Mouse (Mus musculus): Measurements from ENCODE around the gene Npas1. TPM values are rescaled to one million over a fixed set of nuclear protein-coding genes. Genes with fewer than 3 reads are reported as not detected.
A peak's percentile ranks its signal among the peaks of the same experiment; 100 is the strongest.

Gene Npas1
- total and polyA plus RNA-seq, 2 experiments from 2014 or later, result 9.4 to 9.5 TPM

- peak; percentile 71 for TF ChIP-seq CTCF (IDR thresholded peaks at IDR 0.05)
- Histone ChIP-seq H3K4me3 (ENCODE audit: low read depth, low read length) (no peak overlapping the region), H3K36me3 (ENCODE audit: insufficient read depth, low read length) (peaks cover 36% of the 10 kb centered on the region), H3K9me3 (ENCODE audit: low read length) (no peaks in the 10 kb centered on the region), H3K9ac (replicated peaks; ENCODE audit: low read length, poor library complexity, severe bottlenecking) (no peak overlapping the region), H3K27ac (ENCODE audit: low read depth, low read length) (no peak overlapping the region), H3K27me3 (ENCODE audit: insufficient read depth, low read length) (no peaks in the 10 kb centered on the region), H3K4me1 (ENCODE audit: insufficient read depth, low read length) (peaks cover 3% of the 10 kb centered on the region; the same call in 1 of the 2 replicates), H3K4me2 (ENCODE audit: low read depth, low read length, poor library complexity, severe bottlenecking) (no peak overlapping the region)
- WGBS, result 22% methylated on average over 3 of the region's 3 CpGs
- ATAC-seq (ENCODE audit: low FRiP score), result no peak
- DNase-seq (ENCODE audit: low spot score), result no peak
These were observed 29.8 kb upstream of the Npas1 start for GRCm38 (mm10) chr7:16507284-16507683.

DNA sequence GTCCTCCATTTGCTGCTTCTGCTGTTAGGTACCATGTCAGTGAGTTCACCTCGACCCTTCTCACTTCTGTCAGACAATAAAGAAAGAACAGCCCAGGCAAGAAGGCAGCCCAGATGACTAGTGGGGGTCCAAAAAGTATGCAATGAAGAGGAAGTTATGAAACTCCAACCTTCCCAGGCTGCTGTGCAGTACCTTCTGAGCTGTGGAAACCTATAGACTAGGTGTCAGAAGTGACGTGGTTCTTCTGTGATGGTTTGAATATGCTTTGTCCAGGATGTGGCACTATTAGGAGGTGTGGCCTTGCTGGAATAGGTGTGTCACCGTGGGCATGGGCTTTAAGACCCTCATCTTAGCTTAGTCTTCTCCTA is 27.7 kb upstream of the Npas1 start:
- Histone ChIP-seq H3K4me1 (ENCODE audit: insufficient read depth, low read length) (peaks cover 3% of the 10 kb centered on the region; the same call in 1 of the 2 replicates), H3K27me3 (ENCODE audit: insufficient read depth, low read length) (no peaks in the 10 kb centered on the region), H3K4me2 (ENCODE audit: low read depth, low read length, poor library complexity, severe bottlenecking) (no peak overlapping the region), H3K36me3 (ENCODE audit: insufficient read depth, low read length) (peaks cover 32% of the 10 kb centered on the region), H3K4me3 (ENCODE audit: low read depth, low read length) (no peak overlapping the region), H3K9me3 (ENCODE audit: low read length) (no peaks in the 10 kb centered on the region), H3K9ac (replicated peaks; ENCODE audit: low read length, poor library complexity, severe bottlenecking) (no peak overlapping the region), H3K27ac (ENCODE audit: low read depth, low read length) (no peak overlapping the region)
- ATAC-seq (ENCODE audit: low FRiP score), result no peak
- no peak for TF ChIP-seq CTCF (IDR thresholded peaks at IDR 0.05)
- DNase-seq (ENCODE audit: low spot score), result no peak
- WGBS, result 86% methylated on average over 3 of the region's 3 CpGs

GRCm38 (mm10) chr7:16504573-16505225 is 27.2 kb upstream of the Npas1 start:
- 38% methylated on average over 2 of the region's 2 CpGs for WGBS
- no peak for TF ChIP-seq CTCF (IDR thresholded peaks at IDR 0.05)
- Histone ChIP-seq H3K4me3 (ENCODE audit: low read depth, low read length) (no peak overlapping the region), H3K27me3 (ENCODE audit: insufficient read depth, low read length) (no peaks in the 10 kb centered on the region), H3K27ac (ENCODE audit: low read depth, low read length) (peak overlapping the region; percentile 4; the same call in 1 of the 2 replicates), H3K9me3 (ENCODE audit: low read length) (no peaks in the 10 kb centered on the region), H3K4me2 (ENCODE audit: low read depth, low read length, poor library complexity, severe bottlenecking) (no peak overlapping the region), H3K4me1 (ENCODE audit: insufficient read depth, low read length) (peaks cover 3% of the 10 kb centered on the region; the same call in 1 of the 2 replicates), H3K9ac (replicated peaks; ENCODE audit: low read length, poor library complexity, severe bottlenecking) (no peak overlapping the region), H3K36me3 (ENCODE audit: insufficient read depth, low read length) (peaks cover 32% of the 10 kb centered on the region)
- ATAC-seq (ENCODE audit: low FRiP score), result no peak
- DNase-seq (ENCODE audit: low spot score), result peak; percentile 40

DNA sequence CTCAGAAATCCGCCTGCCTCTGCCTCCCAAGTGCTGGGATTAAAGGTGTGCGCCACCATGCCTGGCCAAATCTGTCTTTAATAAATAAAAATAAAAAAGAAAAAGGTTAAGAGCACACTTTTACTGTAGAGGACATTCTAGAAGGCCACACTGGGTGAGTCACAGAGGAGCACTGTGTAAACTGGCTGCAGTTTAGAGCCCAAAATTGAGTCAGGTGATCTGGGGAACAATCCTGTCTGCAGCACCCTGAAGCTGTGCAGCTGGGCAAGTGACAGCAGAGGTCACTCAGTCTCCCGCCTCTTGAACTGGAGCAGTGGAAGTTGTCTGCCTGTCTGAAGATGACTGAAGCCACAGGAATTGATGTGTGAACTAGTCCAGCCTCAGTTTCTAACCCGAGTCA is 24.0 kb upstream of the Npas1 start:
- Histone ChIP-seq H3K4me3 (ENCODE audit: low read depth, low read length) (no peak overlapping the region), H3K36me3 (ENCODE audit: insufficient read depth, low read length) (peaks cover 44% of the 10 kb centered on the region), H3K27ac (ENCODE audit: low read depth, low read length) (no peak overlapping the region), H3K4me2 (ENCODE audit: low read depth, low read length, poor library complexity, severe bottlenecking) (no peak overlapping the region), H3K27me3 (ENCODE audit: insufficient read depth, low read length) (no peaks in the 10 kb centered on the region), H3K9ac (replicated peaks; ENCODE audit: low read length, poor library complexity, severe bottlenecking) (no peak overlapping the region), H3K4me1 (ENCODE audit: insufficient read depth, low read length) (peaks cover 3% of the 10 kb centered on the region; the same call in 1 of the 2 replicates), H3K9me3 (ENCODE audit: low read length) (no peaks in the 10 kb centered on the region)
- ATAC-seq (ENCODE audit: low FRiP score) (no peak), DNase-seq (ENCODE audit: low spot score) (no peak)
- TF ChIP-seq CTCF (IDR thresholded peaks at IDR 0.05), result no peak
- 95% methylated on average over 4 of the region's 4 CpGs for WGBS

- H3K36me3 ChIP-seq (ENCODE audit: insufficient read depth, low read length), result peaks cover 54% of the 10 kb centered on the region
- 60% methylated on average over 6 of the region's 6 CpGs for WGBS
- peak; percentile 57 for DNase-seq (ENCODE audit: low spot score)
- no peaks in the 10 kb centered on the region for H3K9me3 ChIP-seq (ENCODE audit: low read length)
- H3K27me3 ChIP-seq (ENCODE audit: insufficient read depth, low read length), result no peaks in the 10 kb centered on the region
- H3K4me1 ChIP-seq (ENCODE audit: insufficient read depth, low read length), result peaks cover 2% of the 10 kb centered on the region; the same call in 1 of the 2 replicates
- H3K4me3 ChIP-seq (ENCODE audit: low read depth, low read length), result no peak overlapping the region
- H3K4me2 ChIP-seq (ENCODE audit: low read depth, low read length, poor library complexity, severe bottlenecking), result no peak overlapping the region
- H3K9ac ChIP-seq (replicated peaks; ENCODE audit: low read length, poor library complexity, severe bottlenecking), result no peak overlapping the region
- H3K27ac ChIP-seq (ENCODE audit: low read depth, low read length), result no peak overlapping the region
- no peak for TF ChIP-seq CTCF (IDR thresholded peaks at IDR 0.05)
- peak; percentile 60 for ATAC-seq (ENCODE audit: low FRiP score)
These were observed 22.2 kb upstream of the Npas1 start for GRCm38 (mm10) chr7:16499671-16500104.

DNA sequence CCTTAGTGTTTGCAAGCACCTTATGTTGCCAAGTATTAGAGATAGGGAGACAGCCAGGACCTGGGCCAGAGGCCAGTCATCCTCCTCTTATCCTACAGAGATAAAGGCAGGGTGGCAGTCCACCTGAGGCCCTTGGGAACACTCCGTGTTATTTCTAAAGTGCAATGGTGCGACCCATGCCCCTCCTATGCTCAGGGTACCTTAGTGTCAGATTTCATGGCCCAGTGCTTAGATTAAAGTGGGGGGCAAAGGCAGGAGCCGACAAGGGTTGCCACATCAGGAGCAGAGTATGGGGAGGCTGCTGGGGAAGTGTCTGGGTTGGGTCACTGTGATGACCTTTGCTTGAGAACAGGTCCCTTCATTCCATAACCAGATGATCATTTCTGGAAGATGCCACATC is 18.7 kb upstream of the Npas1 start:
- no peak overlapping the region for H3K4me3 ChIP-seq (ENCODE audit: low read depth, low read length)
- DNase-seq (ENCODE audit: low spot score) (no peak), ATAC-seq (ENCODE audit: low FRiP score) (no peak)
- no peaks in the 10 kb centered on the region for H3K4me1 ChIP-seq (ENCODE audit: insufficient read depth, low read length)
- 86% methylated on average over 3 of the region's 3 CpGs for WGBS
- no peaks in the 10 kb centered on the region for H3K27me3 ChIP-seq (ENCODE audit: insufficient read depth, low read length)
- no peak overlapping the region for H3K27ac ChIP-seq (ENCODE audit: low read depth, low read length)
- H3K4me2 ChIP-seq (ENCODE audit: low read depth, low read length, poor library complexity, severe bottlenecking), result no peak overlapping the region
- no peak overlapping the region for H3K9ac ChIP-seq (replicated peaks; ENCODE audit: low read length, poor library complexity, severe bottlenecking)
- H3K9me3 ChIP-seq (ENCODE audit: low read length), result no peaks in the 10 kb centered on the region
- no peak for TF ChIP-seq CTCF (IDR thresholded peaks at IDR 0.05)
- peaks cover 30% of the 10 kb centered on the region for H3K36me3 ChIP-seq (ENCODE audit: insufficient read depth, low read length)

Data from midbrain, postnatal 0 days (tissue).